Mouse (Mus musculus) forebrain, embryonic 13.5 days (tissue): ENCODE data around the gene Scgb1a1. TPM values are rescaled to one million over a fixed set of nuclear protein-coding genes. Genes with fewer than 3 reads are reported as not detected.
"Not testable (repeated sequence)": the region's sequence is repeated elsewhere in the genome, so short reads cannot be mapped to it uniquely, and the experiment has no call there.

ENCODE experiments used
- ATAC-seq: fragments of 200-750 bp; cut with Nextera tagmentation; 2 replicates; pipeline ENCODE4 v1.8.0; 2017
- H3K27ac ChIP-seq: fragments of 300-500 bp; sonication (generic); 2 replicates; pipeline ENCODE4 v1.5.1; 2015; ENCODE audit warnings: inconsistent platforms, mild to moderate bottlenecking, moderate library complexity
- H3K27me3 ChIP-seq: fragments of 300-500 bp; sonication (generic); 2 replicates; pipeline ENCODE4 v1.6.1; 2015; ENCODE audit warnings: mild to moderate bottlenecking, inconsistent platforms
- H3K36me3 ChIP-seq: fragments of 300-500 bp; sonication (generic); 2 replicates; pipeline ENCODE4 v1.6.1; 2015; ENCODE audit warnings: mild to moderate bottlenecking, inconsistent platforms; ENCODE audit not compliant: poor library complexity, severe bottlenecking
- H3K4me1 ChIP-seq: fragments of 300-500 bp; sonication (generic); 2 replicates; pipeline ENCODE4 v1.6.1; 2015; ENCODE audit warnings: inconsistent platforms
- H3K4me2 ChIP-seq: fragments of 300-500 bp; sonication (generic); 2 replicates; pipeline ENCODE4 v1.6.1; 2015; ENCODE audit warnings: inconsistent platforms, mild to moderate bottlenecking, moderate library complexity
- H3K4me3 ChIP-seq: fragments of 300-500 bp; sonication (generic); 2 replicates; pipeline ENCODE4 v1.5.1; 2015; ENCODE audit warnings: mild to moderate bottlenecking, inconsistent platforms
- H3K9ac ChIP-seq: fragments of 300-500 bp; sonication (generic); 2 replicates; pipeline ENCODE4 v1.6.1; 2015; ENCODE audit warnings: mild to moderate bottlenecking, inconsistent platforms
- H3K9me3 ChIP-seq: fragments of 300-500 bp; sonication (generic); replicated peaks from 2 replicates; pipeline ENCODE4 v1.6.1; 2016; ENCODE audit warnings: inconsistent platforms
- WGBS: fragments of 180-500 bp; shearing (Covaris S2); methylation state at CpG from one replicate; pipeline ENCODE4 v1.1.7; 2015; 5-methylcytosine and 5-hydroxymethylcytosine counted together
- polyA plus RNA-seq: library from polyadenylated mRNA; unstranded; fragments of >200 nt; fragmentation: Nextera tagmentation; extraction: Ambion mirVana; gene quantifications from 2 replicates; pipeline ENCODE4 v1.2.1, GENCODE M21; 2015

Scgb1a1 gene
- polyA plus RNA-seq, 1 experiment from 2014 or later, result not detected

DNA sequence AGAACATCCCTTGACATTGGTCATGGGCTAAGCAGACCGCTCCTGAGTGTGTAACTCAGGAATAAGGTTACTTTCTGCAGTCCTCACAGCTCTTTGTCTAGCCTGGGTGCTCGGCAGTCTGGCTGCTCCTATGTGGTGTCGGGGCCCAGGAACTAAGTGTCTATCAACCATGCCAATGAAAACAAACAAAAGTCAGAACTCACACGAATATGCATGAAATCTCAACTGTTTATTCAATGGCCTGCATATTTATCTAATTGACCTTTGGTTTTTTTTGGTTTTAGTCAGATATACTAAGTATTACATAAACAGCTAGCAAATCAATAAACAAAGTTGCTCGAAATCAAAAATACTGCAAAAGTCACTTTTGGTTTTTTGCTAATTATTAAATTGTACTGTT is 7.4 kb upstream of the Scgb1a1 start:
- no peak for ATAC-seq
- no peak overlapping the region for H3K9ac ChIP-seq
- H3K4me3 ChIP-seq, result no peak overlapping the region
- H3K4me2 ChIP-seq, result no peak overlapping the region
- no peaks in the 10 kb centered on the region for H3K9me3 ChIP-seq
- H3K4me1 ChIP-seq, result no peaks in the 10 kb centered on the region
- no peaks in the 10 kb centered on the region for H3K36me3 ChIP-seq
- WGBS, result 79% methylated on average over 5 of the region's 5 CpGs
- H3K27ac ChIP-seq, result no peak overlapping the region
- H3K27me3 ChIP-seq, result no peaks in the 10 kb centered on the region

DNA sequence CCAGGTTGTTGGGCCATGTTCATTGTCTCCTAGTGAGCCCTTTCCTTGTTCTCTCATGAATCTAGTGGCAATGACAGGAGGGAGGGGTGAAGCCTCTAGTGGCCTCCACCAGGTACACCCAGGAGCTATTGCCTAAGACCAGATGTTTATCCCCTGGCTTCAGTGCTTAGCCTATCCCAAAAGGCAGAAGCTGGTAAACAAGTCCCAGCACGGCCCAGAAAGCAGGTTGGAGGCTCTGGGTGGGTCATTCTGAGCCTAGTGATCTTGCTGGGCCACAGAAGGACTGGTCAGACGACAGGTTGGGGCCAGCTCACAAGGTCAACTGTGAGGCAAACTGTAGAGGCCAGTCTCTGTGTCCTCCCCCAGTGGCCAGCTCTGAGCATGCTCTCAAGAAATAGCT is 3.0 kb upstream of the Scgb1a1 start:
- Histone ChIP-seq H3K9me3 (no peaks in the 10 kb centered on the region), H3K4me1 (no peaks in the 10 kb centered on the region), H3K36me3 (no peaks in the 10 kb centered on the region), H3K27me3 (no peaks in the 10 kb centered on the region), H3K4me3 (no peak overlapping the region), H3K4me2 (no peak overlapping the region), H3K27ac (no peak overlapping the region), H3K9ac (no peak overlapping the region)
- no peak for ATAC-seq
- WGBS, result 63% methylated on average over 2 of the region's 2 CpGs

DNA sequence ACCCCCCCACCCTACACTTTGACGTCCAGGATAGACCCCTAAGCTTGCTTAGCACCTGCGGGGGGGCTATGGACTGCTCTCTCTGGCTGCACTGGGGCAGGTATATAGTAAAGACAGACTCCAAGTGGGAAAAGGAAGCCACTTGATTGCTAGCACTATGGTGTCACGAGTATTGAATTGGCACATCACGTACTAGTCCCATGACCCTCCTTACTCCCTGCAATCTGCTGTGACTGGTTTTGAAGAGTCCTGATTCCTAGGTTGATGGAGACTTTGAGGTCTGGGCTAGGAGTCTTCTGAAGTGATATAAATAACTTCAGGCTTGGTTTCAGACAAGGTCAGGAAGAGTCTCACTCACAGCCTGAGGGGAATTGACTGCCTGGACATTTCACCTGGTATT is 2.4 kb upstream of the Scgb1a1 start:
- no peak overlapping the region for H3K4me2 ChIP-seq
- no peak for ATAC-seq
- H3K27ac ChIP-seq, result no peak overlapping the region
- H3K4me3 ChIP-seq, result no peak overlapping the region
- 76% methylated on average over 4 of the region's 4 CpGs for WGBS
- H3K9me3 ChIP-seq, result no peaks in the 10 kb centered on the region
- no peaks in the 10 kb centered on the region for H3K4me1 ChIP-seq
- no peaks in the 10 kb centered on the region for H3K36me3 ChIP-seq
- no peaks in the 10 kb centered on the region for H3K27me3 ChIP-seq
- H3K9ac ChIP-seq, result no peak overlapping the region

DNA sequence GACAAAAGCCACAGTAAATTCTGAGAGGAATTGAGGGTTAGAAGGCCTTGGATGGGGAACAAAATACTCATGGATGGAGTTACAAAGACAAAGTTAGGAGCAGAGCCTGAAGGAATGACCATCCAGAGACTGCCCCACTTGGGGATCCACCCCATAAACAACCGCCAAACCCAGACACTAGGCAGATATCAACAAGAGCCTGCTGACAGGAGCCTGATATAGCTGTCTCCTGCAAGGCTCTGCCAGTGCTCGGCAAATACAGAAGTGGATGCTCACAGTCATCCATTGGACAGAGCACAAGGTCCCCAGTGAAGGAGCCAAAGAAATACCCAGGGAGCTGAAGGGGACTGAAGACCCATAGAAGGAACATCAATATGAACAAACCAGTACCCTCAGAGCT is 3.9 kb downstream of the Scgb1a1 start:
- H3K9ac ChIP-seq, H3K36me3 ChIP-seq, H3K4me1 ChIP-seq, H3K4me2 ChIP-seq, H3K9me3 ChIP-seq, H3K4me3 ChIP-seq, H3K27ac ChIP-seq, H3K27me3 ChIP-seq, ATAC-seq: not testable (repeated sequence)
- WGBS, result 73% methylated on average over 2 of the region's 2 CpGs

DNA sequence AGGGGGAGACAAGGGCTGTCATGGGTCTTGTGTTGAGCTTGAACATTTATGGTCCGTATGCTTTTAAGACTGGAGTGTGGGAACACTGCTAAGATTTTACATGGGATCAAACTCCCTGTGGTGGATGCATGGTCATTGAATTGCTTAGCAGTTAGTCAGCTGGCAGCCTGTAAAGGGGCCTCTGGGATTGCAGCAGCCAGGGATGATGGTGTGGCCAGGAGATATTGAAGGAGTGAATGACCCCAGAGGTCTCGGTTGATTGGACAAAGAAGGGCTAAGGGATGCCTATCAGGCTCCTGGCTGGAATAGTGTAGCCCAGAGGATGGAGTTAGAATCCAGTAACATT is 4.8 kb downstream of the Scgb1a1 start:
- peak overlapping the region; percentile 8; the same call in 1 of the 2 replicates for H3K9ac ChIP-seq
- H3K36me3 ChIP-seq, result no peaks in the 10 kb centered on the region
- WGBS, result 88% methylated on average over 2 of the region's 2 CpGs
- H3K27ac ChIP-seq, result no peak overlapping the region
- H3K27me3 ChIP-seq, result no peaks in the 10 kb centered on the region
- no peaks in the 10 kb centered on the region for H3K9me3 ChIP-seq
- ATAC-seq, result peak; percentile 3; the same call in 1 of the 2 replicates
- H3K4me1 ChIP-seq, result peaks cover 4% of the 10 kb centered on the region; the same call in 1 of the 2 replicates
- no peak overlapping the region for H3K4me3 ChIP-seq
- peak overlapping the region; percentile 22; the same call in 1 of the 2 replicates for H3K4me2 ChIP-seq

DNA sequence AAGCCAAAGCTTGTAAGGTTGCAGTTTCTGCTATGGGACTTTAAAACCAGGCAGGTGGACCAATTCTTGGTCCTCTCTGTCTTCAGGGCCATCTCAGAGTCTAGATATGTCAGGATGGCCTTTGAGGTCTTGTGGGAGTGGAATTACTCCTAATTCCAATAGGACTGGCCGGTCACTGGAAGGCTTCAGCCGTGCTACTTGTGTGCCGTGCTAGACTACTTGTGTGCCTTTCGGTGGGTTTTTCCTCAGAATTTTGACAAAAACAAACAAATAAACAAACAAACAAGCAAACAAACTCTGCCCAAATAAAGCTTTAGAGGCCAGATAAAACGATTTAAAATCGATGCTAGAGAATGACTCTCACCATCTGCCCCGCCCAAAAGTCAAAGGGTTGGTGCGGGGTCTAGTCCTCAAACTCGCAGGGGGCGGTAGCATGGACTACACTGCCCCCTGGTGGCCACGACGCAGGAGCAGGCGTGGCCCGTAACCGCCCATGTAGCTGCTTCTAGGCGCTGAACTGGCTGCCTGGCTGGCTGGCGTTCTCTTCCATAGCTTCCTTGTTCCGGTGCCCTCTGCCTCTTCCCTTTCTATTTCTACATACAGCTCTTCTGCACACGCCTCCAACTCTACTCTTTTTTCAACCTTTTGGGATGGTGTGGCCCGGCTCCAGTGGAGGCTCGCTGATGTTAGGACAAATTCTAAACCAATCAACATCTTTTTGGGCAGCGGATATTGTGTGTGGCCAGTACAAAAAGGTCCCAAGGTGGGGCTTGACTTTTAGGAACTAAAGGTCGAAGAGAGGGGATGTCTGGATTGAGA is 5.4 kb downstream of the Scgb1a1 start:
- Histone ChIP-seq H3K27ac (no peak overlapping the region), H3K9ac (peak overlapping the region; percentile 40; the same call in 1 of the 2 replicates), H3K4me1 (peaks cover 4% of the 10 kb centered on the region; the same call in 1 of the 2 replicates), H3K4me3 (no peak overlapping the region), H3K36me3 (no peaks in the 10 kb centered on the region), H3K27me3 (no peaks in the 10 kb centered on the region), H3K9me3 (no peaks in the 10 kb centered on the region), H3K4me2 (peak overlapping the region; percentile 22)
- WGBS, result 18% methylated on average over 23 of the region's 23 CpGs
- peak; percentile 94 for ATAC-seq

DNA sequence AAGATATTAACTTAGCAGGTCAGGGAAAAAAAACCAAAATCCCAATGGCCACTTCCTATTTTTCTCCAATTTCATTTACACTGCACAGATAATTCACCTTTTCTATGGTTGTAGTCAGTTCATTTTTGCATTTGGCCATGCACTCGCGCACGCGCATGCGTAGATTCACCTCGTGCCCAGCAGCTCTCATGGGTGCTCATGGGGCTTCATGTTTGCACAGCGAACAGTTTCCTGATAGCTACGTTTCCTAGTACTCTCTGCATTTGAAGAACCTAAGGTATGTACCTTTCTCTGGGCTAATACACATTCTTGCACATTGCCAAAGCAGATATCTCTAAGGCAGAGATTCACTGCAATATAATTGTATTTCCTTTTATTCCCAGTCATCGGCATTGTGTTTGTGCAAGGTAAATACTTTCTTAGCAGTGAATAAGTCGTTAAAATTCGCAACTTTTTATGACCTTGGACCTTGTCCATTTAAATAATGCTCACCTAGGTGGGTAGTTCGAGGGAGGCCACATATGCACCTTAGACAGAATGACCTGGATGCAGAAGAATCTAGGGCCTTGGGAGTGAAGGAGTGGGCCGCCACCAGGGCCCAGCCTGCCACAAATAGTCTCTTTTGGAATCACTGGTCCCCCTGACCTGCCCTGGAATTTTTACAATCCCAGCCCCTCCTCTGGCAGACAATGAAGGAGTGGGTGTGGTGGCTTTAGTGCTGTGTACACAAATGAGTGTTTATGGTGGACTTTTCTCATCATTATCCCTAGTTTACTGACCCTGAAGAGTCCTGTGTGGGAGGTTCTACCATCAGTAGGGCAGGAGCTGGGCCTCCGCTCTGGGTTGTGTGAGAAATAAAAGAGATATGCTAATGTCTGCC is 6.2 kb downstream of the Scgb1a1 start:
- Histone ChIP-seq H3K9me3 (no peaks in the 10 kb centered on the region), H3K4me2 (peak overlapping the region; percentile 22), H3K9ac (peak overlapping the region; percentile 40; the same call in 1 of the 2 replicates), H3K27me3 (no peaks in the 10 kb centered on the region), H3K4me3 (no peak overlapping the region), H3K27ac (no peak overlapping the region), H3K36me3 (no peaks in the 10 kb centered on the region), H3K4me1 (peaks cover 4% of the 10 kb centered on the region; the same call in 1 of the 2 replicates)
- ATAC-seq, result peak; percentile 34; the same call in 1 of the 2 replicates
- 87% methylated on average over 14 of the region's 14 CpGs for WGBS

DNA sequence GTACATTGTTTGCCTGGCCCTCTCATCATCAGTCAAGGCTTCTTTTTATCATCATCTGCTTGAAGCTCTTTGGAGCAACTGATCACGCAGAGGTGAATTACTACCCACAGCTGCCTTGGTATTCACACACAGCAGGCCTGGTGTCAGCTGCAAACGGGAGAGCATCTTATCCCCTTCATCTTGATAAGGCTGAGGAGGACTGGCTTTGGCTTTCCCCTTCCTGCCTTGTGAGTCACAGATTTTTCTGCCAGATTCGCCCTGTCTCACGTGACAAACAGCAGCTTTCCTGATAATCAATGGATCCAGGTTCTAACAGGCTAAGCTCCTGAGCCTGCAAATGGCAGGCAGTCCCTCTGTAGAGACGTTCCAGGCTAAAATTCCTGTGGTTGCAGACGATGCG is 7.8 kb downstream of the Scgb1a1 start:
- Histone ChIP-seq H3K9me3 (no peaks in the 10 kb centered on the region), H3K27me3 (no peaks in the 10 kb centered on the region), H3K4me3 (no peak overlapping the region), H3K9ac (no peak overlapping the region), H3K36me3 (no peaks in the 10 kb centered on the region), H3K4me1 (peaks cover 4% of the 10 kb centered on the region; the same call in 1 of the 2 replicates), H3K27ac (no peak overlapping the region), H3K4me2 (no peak overlapping the region)
- 0 out of 2 replicates have a peak, but pooled peaks have one; percentile 28 for ATAC-seq
- WGBS, result 44% methylated on average over 7 of the region's 7 CpGs

DNA sequence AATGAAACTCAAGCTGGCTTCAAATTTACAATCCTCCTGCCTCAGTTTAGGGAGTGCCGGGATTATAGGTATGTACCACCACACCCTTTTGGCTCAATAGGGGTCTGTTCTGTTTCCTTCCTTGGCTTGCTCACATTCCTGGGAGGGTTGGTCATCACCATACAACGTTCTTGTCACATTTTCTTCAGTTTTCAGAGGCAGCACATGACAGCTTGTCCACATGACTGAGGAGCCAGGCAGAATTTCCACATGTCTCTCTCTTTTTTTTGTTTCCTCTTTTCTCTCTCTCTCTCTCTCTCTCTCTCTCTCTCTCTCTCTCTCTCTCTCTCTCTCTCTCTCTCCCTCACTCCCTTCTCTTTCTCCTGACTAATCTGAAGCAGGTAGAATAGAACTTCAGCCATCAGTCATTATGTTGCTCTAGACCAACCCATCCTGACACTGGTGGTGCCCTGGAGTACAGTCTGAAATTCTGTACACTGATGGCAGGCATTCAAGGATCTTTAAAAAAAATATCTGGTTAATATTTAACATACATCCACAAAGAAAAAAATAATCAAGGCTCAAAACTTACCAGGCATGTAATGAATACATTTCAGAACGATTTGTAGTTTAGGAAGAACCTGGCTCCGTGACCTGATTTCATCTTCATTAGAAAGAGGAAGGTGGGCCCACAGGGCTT is 10.6 kb downstream of the Scgb1a1 start:
- no peaks in the 10 kb centered on the region for H3K27me3 ChIP-seq
- no peak overlapping the region for H3K27ac ChIP-seq
- H3K9me3 ChIP-seq, result no peaks in the 10 kb centered on the region
- H3K9ac ChIP-seq, result no peak overlapping the region
- H3K4me1 ChIP-seq, result peaks cover 2% of the 10 kb centered on the region; the same call in 1 of the 2 replicates
- WGBS, result 85% methylated on average over 4 of the region's 4 CpGs
- ATAC-seq, result no peak
- no peak overlapping the region for H3K4me3 ChIP-seq
- H3K4me2 ChIP-seq, result no peak overlapping the region
- no peaks in the 10 kb centered on the region for H3K36me3 ChIP-seq

DNA sequence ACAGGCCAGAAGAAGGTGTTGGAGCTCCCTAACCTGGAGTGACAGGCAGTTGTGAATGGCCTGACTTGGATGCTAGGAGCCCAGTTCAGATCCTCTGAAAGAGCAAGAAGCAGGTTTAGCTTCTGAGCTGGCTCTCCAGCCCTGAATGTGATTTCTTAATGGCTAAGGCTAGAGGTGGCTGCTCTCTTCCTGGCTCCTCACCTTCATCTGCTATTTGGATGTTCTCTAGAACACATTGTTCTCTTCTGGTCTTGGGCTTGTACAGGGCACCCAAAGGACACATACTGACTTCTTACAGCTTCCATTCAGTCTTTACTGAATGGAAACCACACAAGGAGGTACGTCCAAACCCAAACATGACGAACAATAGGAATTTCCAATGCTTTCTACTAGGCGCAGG is 11.7 kb downstream of the Scgb1a1 start:
- Histone ChIP-seq H3K36me3 (no peaks in the 10 kb centered on the region), H3K4me3 (no peak overlapping the region), H3K27me3 (no peaks in the 10 kb centered on the region), H3K9me3 (no peaks in the 10 kb centered on the region), H3K4me1 (peaks cover 9% of the 10 kb centered on the region; the same call in 1 of the 2 replicates), H3K9ac (no peak overlapping the region), H3K27ac (no peak overlapping the region), H3K4me2 (no peak overlapping the region)
- ATAC-seq, result no peak
- 91% methylated on average over 3 of the region's 3 CpGs for WGBS

DNA sequence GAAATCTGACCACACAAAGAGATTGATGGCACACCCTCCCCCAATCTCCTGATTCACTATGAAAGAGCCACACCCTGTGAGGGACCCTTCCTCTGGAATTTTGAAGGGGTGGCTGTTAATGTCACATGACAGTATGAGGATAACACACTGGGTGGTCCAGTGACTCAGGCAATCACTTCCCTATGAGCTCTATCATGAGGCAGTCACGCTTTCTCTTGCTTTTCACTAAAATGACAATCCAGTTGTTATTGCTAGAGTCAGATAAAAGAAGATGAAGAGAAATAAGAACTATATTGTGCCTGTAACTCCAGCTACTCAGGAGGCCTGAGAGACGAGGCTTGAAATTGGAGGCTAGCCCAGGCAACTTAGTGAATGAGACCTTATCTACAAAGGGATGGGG is 12.2 kb downstream of the Scgb1a1 start:
- Histone ChIP-seq H3K9me3 (no peaks in the 10 kb centered on the region), H3K36me3 (no peaks in the 10 kb centered on the region), H3K27me3 (no peaks in the 10 kb centered on the region), H3K9ac (no peak overlapping the region), H3K27ac (no peak overlapping the region), H3K4me3 (no peak overlapping the region), H3K4me1 (peaks cover 14% of the 10 kb centered on the region), H3K4me2 (no peak overlapping the region)
- WGBS, result 76% methylated on average over 2 of the region's 2 CpGs
- no peak for ATAC-seq

DNA sequence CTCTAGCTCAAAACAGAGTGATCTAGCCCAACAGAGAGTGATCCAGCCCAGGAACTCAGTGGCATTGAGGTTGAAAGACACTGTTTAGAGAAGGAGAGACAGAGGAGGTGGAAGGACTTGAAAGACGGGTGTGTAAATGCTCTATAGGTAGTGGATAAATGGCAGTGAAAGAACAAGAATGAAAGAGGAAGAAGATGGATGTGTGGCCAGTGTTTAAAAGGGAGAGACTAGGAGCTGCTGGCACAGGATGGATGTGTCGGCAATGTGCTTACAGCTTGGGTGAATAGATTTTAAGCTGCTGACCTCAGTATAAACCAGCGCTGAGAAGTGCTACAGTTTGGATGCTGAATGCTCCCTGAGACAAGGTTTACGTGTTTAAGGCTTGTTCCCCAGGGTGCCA is 13.3 kb downstream of the Scgb1a1 start:
- no peak overlapping the region for H3K27ac ChIP-seq
- H3K27me3 ChIP-seq, result no peaks in the 10 kb centered on the region
- H3K4me3 ChIP-seq, result no peak overlapping the region
- 77% methylated on average over 4 of the region's 4 CpGs for WGBS
- H3K9me3 ChIP-seq, result no peaks in the 10 kb centered on the region
- H3K4me1 ChIP-seq, result peaks cover 24% of the 10 kb centered on the region
- no peak overlapping the region for H3K9ac ChIP-seq
- H3K36me3 ChIP-seq, result no peaks in the 10 kb centered on the region
- ATAC-seq, result no peak
- H3K4me2 ChIP-seq, result no peak overlapping the region
